Mouse (Mus musculus): ENCODE measurements around the gene Creb3l1. TPM values are rescaled to one million over a fixed set of nuclear protein-coding genes. Genes with fewer than 3 reads are reported as not detected.

Creb3l1 gene
- polyA plus RNA-seq, 1 experiment: 10.9 TPM

GRCm38 (mm10) chr2:91977960-91978359 lies 46.3 kb downstream of the Creb3l1 start:
- 0 out of 2 replicates have a peak, but pooled peaks cover 6% of the 10 kb centered on the region for H3K27me3 ChIP-seq (ENCODE audit: control insufficient read depth, insufficient read depth, low read length, poor library complexity, severe bottlenecking)
- H3K4me1 ChIP-seq (ENCODE audit: control insufficient read depth, insufficient read depth, low read length): no peaks in the 10 kb centered on the region
- H3K27ac ChIP-seq (ENCODE audit: insufficient read depth, low read length): no peak overlapping the region
- no peak overlapping the region for H3K4me3 ChIP-seq (ENCODE audit: low read depth, low read length)
- H3K9ac ChIP-seq (ENCODE audit: low read depth, poor library complexity, severe bottlenecking): no peak overlapping the region
- TF ChIP-seq POLR2A (IDR thresholded peaks at IDR 0.05; ENCODE audit: insufficient read depth, low read length) (no peak), CTCF (IDR thresholded peaks at IDR 0.05; ENCODE audit: low read depth, low read length) (no peak), EP300 (IDR thresholded peaks at IDR 0.05; ENCODE audit: insufficient read depth, low read depth, low read length) (no peak)
- H3K36me3 ChIP-seq (ENCODE audit: control insufficient read depth, insufficient read depth, low read length, poor library complexity, severe bottlenecking): no peaks in the 10 kb centered on the region
- H3K9me3 ChIP-seq (replicated peaks; ENCODE audit: control insufficient read depth, insufficient read depth, low read length, poor library complexity, severe bottlenecking): no peaks in the 10 kb centered on the region

DNA sequence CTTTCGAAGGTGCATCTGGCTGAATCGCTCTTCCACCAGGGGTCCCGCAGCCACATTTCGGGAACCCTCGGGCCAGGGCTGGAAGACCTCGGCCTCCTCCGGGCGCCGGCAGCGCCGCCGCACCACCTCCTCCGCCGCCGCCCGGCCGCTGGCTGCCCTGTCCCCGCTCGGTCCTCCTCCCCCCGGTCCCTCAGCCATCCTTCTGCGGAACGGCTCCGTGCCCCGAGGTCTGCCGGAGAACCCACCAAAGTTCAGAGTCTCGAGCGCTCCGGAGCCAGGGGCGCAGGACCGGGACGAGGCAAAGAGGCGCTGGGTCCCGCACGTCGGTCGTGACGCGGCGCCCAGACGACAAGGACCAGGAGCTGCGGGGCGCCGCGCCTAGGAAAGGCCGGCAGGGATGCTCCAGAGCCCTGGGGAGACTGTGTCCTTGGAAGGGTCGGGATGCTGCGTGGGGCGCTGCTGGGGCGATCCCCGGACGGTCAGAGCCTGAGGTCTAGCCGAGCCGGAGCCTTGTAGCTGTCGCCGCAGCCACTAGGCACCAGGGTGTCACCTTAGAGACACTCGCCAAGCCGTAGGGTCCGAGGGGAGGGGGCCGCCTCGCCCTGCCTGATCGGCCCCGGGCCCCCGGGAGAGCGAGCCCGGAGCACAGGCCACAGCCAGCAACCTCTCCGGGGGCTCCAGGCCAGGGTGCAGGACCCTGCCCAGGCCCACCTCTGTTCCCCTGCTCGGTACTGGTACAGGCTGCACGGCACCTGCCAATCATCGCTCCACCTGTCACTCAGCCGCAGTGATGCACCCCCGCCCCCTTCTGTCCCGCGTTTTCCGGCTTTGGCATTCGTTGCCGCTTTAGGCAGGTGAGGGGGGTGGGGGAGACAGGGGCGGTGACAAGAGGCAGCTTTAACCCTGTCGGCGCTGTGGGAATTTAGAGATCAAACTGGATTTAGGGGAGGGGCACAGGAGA lies 48.4 kb downstream of the Creb3l1 start, which contains the start of gene Dgkz:
Gene Dgkz, minus strand, starts transcription at position 284 of the 961 bp plus-strand sequence.
- TF ChIP-seq EP300 (IDR thresholded peaks at IDR 0.05; ENCODE audit: insufficient read depth, low read depth, low read length): no peak; the same call in 1 of the 2 replicates
- TF ChIP-seq POLR2A (IDR thresholded peaks at IDR 0.05; ENCODE audit: insufficient read depth, low read length): no peak
- no peak for TF ChIP-seq CTCF (IDR thresholded peaks at IDR 0.05; ENCODE audit: low read depth, low read length)
- H3K9ac ChIP-seq (ENCODE audit: low read depth, poor library complexity, severe bottlenecking): peak within 1 kb of the TSS; percentile 28
- H3K27ac ChIP-seq (ENCODE audit: insufficient read depth, low read length): no peak within 1 kb of the TSS
- peak within 1 kb of the TSS; percentile 56 for H3K4me3 ChIP-seq (ENCODE audit: low read depth, low read length)
- H3K4me1 ChIP-seq (ENCODE audit: control insufficient read depth, insufficient read depth, low read length): peaks cover 3% of the 10 kb centered on the region
- no peaks in the 10 kb centered on the region for H3K9me3 ChIP-seq (replicated peaks; ENCODE audit: control insufficient read depth, insufficient read depth, low read length, poor library complexity, severe bottlenecking)
- no peaks in the 10 kb centered on the region for H3K36me3 ChIP-seq (ENCODE audit: control insufficient read depth, insufficient read depth, low read length, poor library complexity, severe bottlenecking)
- 0 out of 2 replicates have a peak, but pooled peaks cover 6% of the 10 kb centered on the region for H3K27me3 ChIP-seq (ENCODE audit: control insufficient read depth, insufficient read depth, low read length, poor library complexity, severe bottlenecking)

DNA sequence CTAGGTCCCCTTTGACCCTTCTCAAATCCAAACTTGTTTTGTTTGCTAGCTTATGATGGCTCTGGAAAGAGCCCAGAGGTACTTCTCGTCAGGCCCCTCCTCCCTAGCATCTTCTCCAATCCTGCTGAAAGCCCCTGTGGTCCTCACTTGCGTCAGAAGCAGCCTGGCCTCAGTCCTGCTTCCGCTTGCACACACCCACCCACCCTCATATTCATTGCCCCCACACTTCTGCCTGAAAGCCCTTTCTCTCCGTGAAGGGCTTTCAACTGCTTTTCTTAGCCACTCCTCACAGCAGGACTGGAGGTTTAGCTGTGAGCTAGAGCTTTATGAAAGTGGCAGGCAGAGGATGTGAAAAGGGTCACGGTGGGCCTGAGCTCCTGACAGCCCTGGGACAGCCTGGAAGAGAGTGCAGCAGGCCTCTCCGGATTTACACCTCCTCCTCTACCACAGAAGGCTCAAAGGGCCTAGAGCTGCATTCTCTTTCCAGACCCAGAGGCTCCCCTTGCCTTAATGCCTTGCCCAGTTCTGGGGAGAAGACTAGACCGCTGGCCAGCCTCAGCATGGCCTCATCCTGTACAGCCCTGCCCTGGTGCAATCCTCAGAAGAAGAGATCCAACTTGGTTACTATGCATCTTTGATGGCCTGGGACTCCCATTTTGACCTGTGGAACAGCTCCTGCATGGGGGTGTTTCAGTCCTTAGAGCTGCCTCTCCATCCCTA lies 50.7 kb downstream of the Creb3l1 start:
- Histone ChIP-seq H3K4me1 (ENCODE audit: control insufficient read depth, insufficient read depth, low read length) (peaks cover 4% of the 10 kb centered on the region), H3K27ac (ENCODE audit: insufficient read depth, low read length) (no peak overlapping the region), H3K4me3 (ENCODE audit: low read depth, low read length) (no peak overlapping the region), H3K27me3 (ENCODE audit: control insufficient read depth, insufficient read depth, low read length, poor library complexity, severe bottlenecking) (0 out of 2 replicates have a peak, but pooled peaks cover 6% of the 10 kb centered on the region), H3K36me3 (ENCODE audit: control insufficient read depth, insufficient read depth, low read length, poor library complexity, severe bottlenecking) (no peaks in the 10 kb centered on the region), H3K9ac (ENCODE audit: low read depth, poor library complexity, severe bottlenecking) (no peak overlapping the region), H3K9me3 (replicated peaks; ENCODE audit: control insufficient read depth, insufficient read depth, low read length, poor library complexity, severe bottlenecking) (no peaks in the 10 kb centered on the region)
- TF ChIP-seq CTCF (IDR thresholded peaks at IDR 0.05; ENCODE audit: low read depth, low read length) (no peak), POLR2A (IDR thresholded peaks at IDR 0.05; ENCODE audit: insufficient read depth, low read length) (no peak), EP300 (IDR thresholded peaks at IDR 0.05; ENCODE audit: insufficient read depth, low read depth, low read length) (no peak)

- Histone ChIP-seq H3K27ac (ENCODE audit: insufficient read depth, low read length) (no peak overlapping the region), H3K9ac (ENCODE audit: low read depth, poor library complexity, severe bottlenecking) (0 out of 2 replicates have a peak overlapping the region, but pooled peaks have one; percentile 12), H3K9me3 (replicated peaks; ENCODE audit: control insufficient read depth, insufficient read depth, low read length, poor library complexity, severe bottlenecking) (no peaks in the 10 kb centered on the region), H3K27me3 (ENCODE audit: control insufficient read depth, insufficient read depth, low read length, poor library complexity, severe bottlenecking) (0 out of 2 replicates have a peak, but pooled peaks cover 6% of the 10 kb centered on the region), H3K4me1 (ENCODE audit: control insufficient read depth, insufficient read depth, low read length) (peaks cover 4% of the 10 kb centered on the region), H3K36me3 (ENCODE audit: control insufficient read depth, insufficient read depth, low read length, poor library complexity, severe bottlenecking) (no peaks in the 10 kb centered on the region), H3K4me3 (ENCODE audit: low read depth, low read length) (no peak overlapping the region)
- TF ChIP-seq EP300 (IDR thresholded peaks at IDR 0.05; ENCODE audit: insufficient read depth, low read depth, low read length): no peak
- TF ChIP-seq CTCF (IDR thresholded peaks at IDR 0.05; ENCODE audit: low read depth, low read length): no peak
- TF ChIP-seq POLR2A (IDR thresholded peaks at IDR 0.05; ENCODE audit: insufficient read depth, low read length): no peak
These were observed 52.2 kb downstream of the Creb3l1 start for GRCm38 (mm10) chr2:91972121-91972566.

DNA sequence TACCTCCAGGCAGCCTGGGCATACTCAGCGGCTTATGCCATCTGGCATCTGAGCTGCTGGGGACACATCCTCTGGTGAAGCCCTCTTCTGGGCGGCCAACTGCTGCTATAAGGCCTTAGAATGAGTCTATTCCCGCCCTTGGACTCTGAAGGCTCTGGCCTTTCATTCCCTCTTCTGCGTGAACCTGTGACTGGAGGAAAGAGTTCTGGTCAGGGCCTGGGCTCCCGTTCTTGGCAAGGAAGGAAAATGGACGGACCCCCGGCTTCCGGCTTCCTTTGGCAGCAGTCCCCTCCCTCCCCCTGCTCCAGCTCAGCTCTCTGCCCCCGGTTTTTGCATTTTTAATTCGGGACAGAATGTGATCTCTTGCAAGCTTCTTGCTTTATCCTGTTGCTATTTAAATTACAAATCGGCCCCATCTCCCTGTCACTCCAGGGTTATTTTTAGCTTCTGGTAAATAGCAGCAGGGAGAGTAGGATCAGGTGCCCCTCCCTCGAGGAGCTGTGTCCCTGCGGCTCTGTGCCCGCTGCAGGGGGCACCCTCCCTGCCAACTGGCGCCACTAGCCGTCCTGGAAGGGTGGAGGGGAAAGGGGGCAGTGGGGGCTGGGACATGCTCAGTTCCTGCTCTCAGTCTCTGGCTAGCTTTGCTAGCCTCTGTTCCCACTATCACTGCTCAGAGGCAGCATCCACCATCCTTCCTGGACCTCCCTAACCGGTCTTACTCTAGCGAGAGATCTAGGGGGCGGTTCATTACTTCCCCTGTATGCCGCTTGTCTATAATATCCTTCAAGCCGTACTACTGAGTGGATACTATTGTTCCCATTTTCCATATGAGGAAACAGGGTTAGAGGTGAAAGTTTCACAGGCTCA lies 52.8 kb downstream of the Creb3l1 start:
- Histone ChIP-seq H3K9me3 (replicated peaks; ENCODE audit: control insufficient read depth, insufficient read depth, low read length, poor library complexity, severe bottlenecking) (no peaks in the 10 kb centered on the region), H3K27ac (ENCODE audit: insufficient read depth, low read length) (no peak overlapping the region), H3K4me3 (ENCODE audit: low read depth, low read length) (no peak overlapping the region; the same call in 1 of the 2 replicates), H3K9ac (ENCODE audit: low read depth, poor library complexity, severe bottlenecking) (0 out of 2 replicates have a peak overlapping the region, but pooled peaks have one; percentile 12), H3K4me1 (ENCODE audit: control insufficient read depth, insufficient read depth, low read length) (peaks cover 4% of the 10 kb centered on the region), H3K27me3 (ENCODE audit: control insufficient read depth, insufficient read depth, low read length, poor library complexity, severe bottlenecking) (0 out of 2 replicates have a peak, but pooled peaks cover 6% of the 10 kb centered on the region), H3K36me3 (ENCODE audit: control insufficient read depth, insufficient read depth, low read length, poor library complexity, severe bottlenecking) (no peaks in the 10 kb centered on the region)
- TF ChIP-seq CTCF (IDR thresholded peaks at IDR 0.05; ENCODE audit: low read depth, low read length) (no peak), EP300 (IDR thresholded peaks at IDR 0.05; ENCODE audit: insufficient read depth, low read depth, low read length) (0 out of 2 replicates have a peak, but pooled peaks have one; percentile 36)
